Mouse (Mus musculus) lung, adult 18-20 months (tissue): ENCODE data around the gene Mc1r.
"Not testable (repeated sequence)": the region's sequence is repeated elsewhere in the genome, so short reads cannot be mapped to it uniquely, and the experiment has no call there.

ENCODE experiments used
- DNase-seq, 2 experiments: peaks; one replicate each; pipeline ENCODE4 v3.0.0; 2022; ENCODE audit warnings: mixed read lengths in 2 of 2

Mc1r gene

GRCm38 (mm10) chr8:123432381-123432780, 25.5 kb downstream of the Mc1r start:
- DNase-seq = no peak

- not testable (repeated sequence) for DNase-seq
Observed at GRCm38 (mm10) chr8:123433241-123433974, 26.5 kb downstream of the Mc1r start.

- no peak for DNase-seq
Observed at GRCm38 (mm10) chr8:123441788-123442187, 34.9 kb downstream of the Mc1r start.

- no peak for DNase-seq
Observed at GRCm38 (mm10) chr8:123442351-123442750, 35.4 kb downstream of the Mc1r start.

DNA sequence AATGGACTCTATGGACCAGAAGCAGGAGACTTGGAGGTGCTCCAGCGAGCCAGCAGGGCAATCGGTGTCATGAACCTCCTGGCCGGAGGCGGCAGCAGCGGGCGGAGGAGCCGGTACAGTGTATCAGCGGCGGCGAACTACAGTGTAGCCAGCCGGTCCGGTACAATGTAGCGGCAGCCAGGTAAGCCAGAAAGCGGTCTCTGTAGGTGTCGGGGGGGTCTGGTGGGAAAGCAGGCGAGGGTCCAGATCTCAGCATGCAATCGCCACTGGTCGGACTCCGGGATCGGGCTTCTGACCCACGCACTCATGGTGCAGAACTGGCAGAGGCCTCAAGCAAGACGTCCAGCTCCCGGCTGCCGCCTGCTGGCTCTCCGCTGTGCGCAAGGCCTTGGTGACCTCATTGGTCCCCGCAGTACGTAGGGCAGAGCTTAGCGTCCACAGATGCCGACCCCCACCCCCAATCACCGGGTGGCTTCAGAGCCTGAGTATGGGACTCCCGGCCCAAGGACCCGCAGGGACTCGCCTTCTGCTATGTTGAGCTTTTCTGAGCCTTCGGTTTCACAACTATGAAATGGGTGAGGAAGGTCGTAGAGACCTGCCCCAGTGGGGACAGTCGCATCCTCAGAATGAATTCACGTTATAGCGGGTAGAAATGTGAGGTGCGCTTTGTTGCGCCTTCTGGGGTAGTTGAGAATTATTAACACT, 36.1 kb downstream of the Mc1r start:
- peak; percentile 90 to 93 for DNase-seq

DNA sequence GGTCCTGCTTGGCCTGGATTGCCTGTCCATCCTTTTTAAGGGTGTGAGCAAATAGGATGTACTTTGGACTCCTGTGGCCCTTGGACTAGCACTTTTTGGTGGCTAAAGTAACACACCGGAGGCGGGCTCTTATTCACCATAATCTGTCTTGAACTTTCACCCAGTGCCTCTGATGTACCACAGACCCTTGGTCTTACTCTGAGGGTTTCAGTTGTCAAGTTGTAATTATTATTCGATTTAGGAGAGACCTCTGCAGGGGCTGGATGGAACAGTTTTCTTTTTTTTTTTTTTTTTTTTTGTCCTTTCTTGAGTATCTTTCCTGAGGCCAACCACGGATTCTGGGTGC, 36.6 kb downstream of the Mc1r start:
- DNase-seq = no peak

DNA sequence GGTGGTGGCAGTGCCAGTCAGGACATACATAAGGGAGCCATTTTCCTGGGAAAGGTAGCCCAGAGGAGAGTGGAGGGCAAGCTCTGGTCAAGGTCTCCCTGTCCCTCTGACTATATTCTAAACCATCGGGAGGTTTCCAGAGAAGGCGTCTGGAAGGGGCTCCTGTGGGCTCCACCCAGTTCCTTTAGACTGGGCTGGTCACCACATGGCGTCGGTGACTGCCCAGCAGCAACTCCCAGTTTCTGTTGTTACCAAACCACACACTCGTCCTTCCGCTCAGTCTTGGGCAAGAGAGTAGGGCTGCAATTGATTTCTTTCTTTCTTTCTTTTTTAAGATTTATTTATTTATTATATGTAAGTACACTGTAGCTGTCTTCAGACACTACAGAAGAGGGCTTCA, 37.2 kb downstream of the Mc1r start:
- DNase-seq = peak; percentile 9

- DNase-seq = no peak
Observed at GRCm38 (mm10) chr8:123445981-123446380, 39.1 kb downstream of the Mc1r start.

- DNase-seq = no peak
Observed at GRCm38 (mm10) chr8:123446799-123447198, 39.9 kb downstream of the Mc1r start.

GRCm38 (mm10) chr8:123450783-123451182, 43.9 kb downstream of the Mc1r start:
- no peak for DNase-seq

DNA sequence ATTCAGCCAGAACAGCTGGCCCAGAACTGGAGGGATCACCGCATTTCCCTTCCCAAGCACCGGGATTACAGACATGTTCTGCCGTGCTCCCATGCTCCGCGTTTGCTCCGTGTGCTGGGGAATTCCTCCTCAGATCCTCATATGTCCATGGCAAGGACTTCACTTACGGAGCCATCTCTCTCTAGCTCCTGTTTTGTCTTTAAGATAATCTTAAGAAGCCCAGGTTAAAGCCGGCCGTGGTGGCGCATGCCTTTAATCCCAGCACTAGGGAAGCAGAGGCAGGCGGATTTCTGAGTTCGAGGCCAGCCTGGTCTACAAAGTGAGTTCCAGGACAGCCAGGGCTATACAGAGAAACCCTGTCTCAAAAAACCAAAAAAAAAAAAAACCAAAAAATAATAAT, 44.8 kb downstream of the Mc1r start:
- not testable (repeated sequence) for DNase-seq

DNA sequence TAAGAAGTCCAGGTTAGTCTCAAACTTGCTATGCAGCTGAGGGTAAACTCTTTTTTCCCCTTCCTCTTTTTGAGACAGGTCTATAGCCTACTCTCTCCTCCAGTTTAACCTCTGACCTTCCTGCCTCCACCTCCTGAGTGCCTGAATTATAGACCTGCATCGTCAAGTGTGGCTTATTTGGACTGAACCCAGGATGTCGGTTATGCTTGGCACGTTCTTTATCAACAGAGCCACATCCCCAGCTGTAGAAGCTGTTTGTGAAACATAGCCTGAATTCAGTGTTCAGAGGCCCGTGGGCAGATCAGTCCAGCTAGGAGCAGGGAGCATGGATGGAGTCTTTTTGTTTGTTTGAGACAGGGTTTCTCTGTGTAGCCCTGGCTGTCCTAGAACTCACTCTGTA, 45.2 kb downstream of the Mc1r start:
- DNase-seq = no peak

DNA sequence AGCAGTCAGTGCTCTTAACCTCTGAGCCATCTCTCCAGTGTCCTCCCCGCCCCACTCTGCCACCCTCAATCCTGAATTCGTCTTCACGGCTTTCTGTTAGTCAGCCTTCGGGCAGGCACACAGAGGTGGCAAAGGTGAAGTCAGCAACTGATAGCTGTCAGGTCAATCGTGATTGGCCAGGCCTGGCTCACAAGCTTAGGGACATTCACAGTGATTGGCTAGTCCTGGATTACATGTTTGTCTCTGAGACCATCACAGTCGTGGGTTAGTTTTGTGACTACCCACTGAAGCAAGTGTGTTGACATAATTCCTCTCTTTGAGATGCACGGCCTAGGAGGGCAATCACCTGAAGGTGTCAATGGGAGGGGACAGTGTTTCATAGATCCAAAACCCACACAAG, 46.4 kb downstream of the Mc1r start:
- DNase-seq = no peak

- no peak for DNase-seq
Observed at GRCm38 (mm10) chr8:123453951-123454350, 47.0 kb downstream of the Mc1r start.

DNA sequence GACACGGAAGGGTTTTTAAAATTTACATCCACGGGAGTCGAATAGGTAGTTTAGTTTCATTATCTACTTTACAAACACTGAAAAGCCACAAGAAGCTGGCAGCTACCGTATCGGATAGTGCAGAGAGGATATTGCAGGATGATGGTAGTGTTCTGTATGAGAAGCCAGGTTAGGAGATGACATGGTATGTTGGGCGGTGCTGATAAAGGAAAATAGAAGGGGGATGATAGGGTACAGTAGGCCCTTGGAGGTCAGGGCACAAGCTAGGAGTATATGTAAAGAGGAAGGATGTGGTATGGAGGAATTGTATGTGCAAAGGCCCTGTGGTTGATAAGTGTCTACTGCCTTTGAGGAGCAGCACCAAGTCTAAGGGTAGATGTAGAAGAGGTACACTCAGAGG, 47.7 kb downstream of the Mc1r start:
- no peak for DNase-seq
